Mouse (Mus musculus): ENCODE measurements at regions not wholly inside any gene's neighbourhood (a gene's known extent, or its start where the extent isn't known, plus 50 kb on each side); places are given as distances from the start of the nearest gene placed in this dataset.

GRCm38 (mm10) chr1:189063699-189064098 lies 56.1 kb upstream of the Kctd3 start:
- H3K27me3 ChIP-seq (ENCODE audit: control insufficient read depth, insufficient read depth, low read length) = no peaks in the 10 kb centered on the region
- WGBS = 58% methylated on average over 2 of the region's 2 CpGs

GRCm38 (mm10) chr1:189063209-189063608 lies 55.6 kb upstream of the Kctd3 start:
- H3K27me3 ChIP-seq (ENCODE audit: control insufficient read depth, insufficient read depth, low read length) = no peaks in the 10 kb centered on the region
- no peak overlapping the region for H3K4me3 ChIP-seq (ENCODE audit: low read depth, low read length)
- WGBS = 87% methylated on average over 7 of the region's 7 CpGs
- TF ChIP-seq POLR2A (IDR thresholded peaks at IDR 0.05; ENCODE audit: low read depth, low read length) = no peak
- TF ChIP-seq CTCF (IDR thresholded peaks at IDR 0.05; ENCODE audit: extremely low read depth, insufficient read length, insufficient replicate concordance, low read depth, low read length) = no peak
- no peaks in the 10 kb centered on the region for H3K4me1 ChIP-seq (ENCODE audit: control insufficient read depth, insufficient read depth, insufficient read length, low read length)
- H3K36me3 ChIP-seq (ENCODE audit: control insufficient read depth, insufficient read depth, low read length) = no peaks in the 10 kb centered on the region
- no peak overlapping the region for H3K27ac ChIP-seq (ENCODE audit: insufficient read depth, low read depth, low read length)

More at GRCm38 (mm10) chr1:189063699-189064098, 56.1 kb upstream of the Kctd3 start:
- TF ChIP-seq POLR2A (IDR thresholded peaks at IDR 0.05; ENCODE audit: low read depth, low read length) = no peak
- TF ChIP-seq CTCF (IDR thresholded peaks at IDR 0.05; ENCODE audit: extremely low read depth, insufficient read length, insufficient replicate concordance, low read depth, low read length) = no peak
- Histone ChIP-seq H3K36me3 (ENCODE audit: control insufficient read depth, insufficient read depth, low read length) (no peaks in the 10 kb centered on the region), H3K27ac (ENCODE audit: insufficient read depth, low read depth, low read length) (no peak overlapping the region), H3K4me3 (ENCODE audit: low read depth, low read length) (no peak overlapping the region), H3K4me1 (ENCODE audit: control insufficient read depth, insufficient read depth, insufficient read length, low read length) (no peaks in the 10 kb centered on the region)
